Mouse (Mus musculus) forebrain, embryonic 13.5 days (tissue): ENCODE results near the gene Oma1. TPM values are rescaled to one million over a fixed set of nuclear protein-coding genes. Genes with fewer than 3 reads are reported as not detected.

Source experiments
- ATAC-seq: fragments of 200-750 bp; cut with Nextera tagmentation; 2 replicates; pipeline ENCODE4 v1.8.0; 2017
- H3K27ac ChIP-seq: fragments of 300-500 bp; sonication (generic); 2 replicates; pipeline ENCODE4 v1.5.1; 2015; ENCODE audit warnings: inconsistent platforms, mild to moderate bottlenecking, moderate library complexity
- H3K27me3 ChIP-seq: fragments of 300-500 bp; sonication (generic); 2 replicates; pipeline ENCODE4 v1.6.1; 2015; ENCODE audit warnings: mild to moderate bottlenecking, inconsistent platforms
- H3K36me3 ChIP-seq: fragments of 300-500 bp; sonication (generic); 2 replicates; pipeline ENCODE4 v1.6.1; 2015; ENCODE audit warnings: mild to moderate bottlenecking, inconsistent platforms; ENCODE audit not compliant: poor library complexity, severe bottlenecking
- H3K4me1 ChIP-seq: fragments of 300-500 bp; sonication (generic); 2 replicates; pipeline ENCODE4 v1.6.1; 2015; ENCODE audit warnings: inconsistent platforms
- H3K4me2 ChIP-seq: fragments of 300-500 bp; sonication (generic); 2 replicates; pipeline ENCODE4 v1.6.1; 2015; ENCODE audit warnings: inconsistent platforms, mild to moderate bottlenecking, moderate library complexity
- H3K4me3 ChIP-seq: fragments of 300-500 bp; sonication (generic); 2 replicates; pipeline ENCODE4 v1.5.1; 2015; ENCODE audit warnings: mild to moderate bottlenecking, inconsistent platforms
- H3K9ac ChIP-seq: fragments of 300-500 bp; sonication (generic); 2 replicates; pipeline ENCODE4 v1.6.1; 2015; ENCODE audit warnings: mild to moderate bottlenecking, inconsistent platforms
- H3K9me3 ChIP-seq: fragments of 300-500 bp; sonication (generic); replicated peaks from 2 replicates; pipeline ENCODE4 v1.6.1; 2016; ENCODE audit warnings: inconsistent platforms
- WGBS: fragments of 180-500 bp; shearing (Covaris S2); methylation state at CpG from one replicate; pipeline ENCODE4 v1.1.7; 2015; 5-methylcytosine and 5-hydroxymethylcytosine counted together
- polyA plus RNA-seq: library from polyadenylated mRNA; unstranded; fragments of >200 nt; fragmentation: Nextera tagmentation; extraction: Ambion mirVana; gene quantifications from 2 replicates; pipeline ENCODE4 v1.2.1, GENCODE M21; 2015

Oma1 gene
- polyA plus RNA-seq, result 9.8 and 10.9 TPM in 2 replicates

DNA sequence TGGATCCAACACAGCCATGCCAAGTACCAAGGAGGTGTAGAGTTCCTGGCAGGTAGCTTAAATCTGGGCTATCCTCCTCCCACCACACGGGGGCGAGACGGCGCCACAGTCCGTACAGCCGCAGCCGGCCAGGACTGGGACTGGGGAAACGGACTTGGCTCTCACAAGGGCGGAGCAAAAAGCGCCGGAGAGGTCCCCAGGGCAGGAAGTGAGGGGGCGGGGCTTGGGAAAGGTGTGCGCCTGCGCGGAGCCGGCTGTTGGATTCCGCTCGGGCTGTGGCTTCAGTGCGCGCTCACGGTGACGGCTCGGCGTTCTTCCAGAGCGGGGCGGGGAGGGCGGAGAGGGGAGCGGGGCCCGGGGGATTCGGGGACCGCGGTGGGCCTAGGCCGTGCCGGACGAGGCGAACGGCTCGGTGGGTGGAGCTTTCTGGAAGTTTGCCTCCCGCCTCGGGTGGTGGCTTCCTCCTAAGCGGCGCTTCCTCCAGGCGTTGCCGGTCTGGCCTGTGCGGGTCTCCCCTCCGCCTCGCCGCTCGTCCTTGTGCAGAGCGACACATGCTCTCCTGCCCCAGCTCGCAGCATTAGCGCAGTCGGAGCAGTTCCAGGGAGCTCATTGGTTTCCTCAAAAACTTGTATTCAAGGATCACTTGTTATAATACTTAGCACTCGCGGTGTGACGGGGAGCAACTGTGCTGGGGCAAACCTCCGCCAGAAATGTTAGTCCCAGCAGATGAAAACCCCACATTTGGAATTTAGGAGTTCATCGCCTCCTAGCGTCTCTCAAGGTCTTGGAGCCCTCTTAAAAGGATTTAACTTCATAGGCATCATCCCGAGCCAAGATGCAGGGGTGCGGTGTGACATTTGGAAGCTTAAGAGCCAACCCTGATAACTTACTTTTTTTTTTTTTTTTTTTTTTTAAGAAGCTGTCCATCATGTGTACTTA, at the start of gene Oma1:
Gene Oma1, plus strand, starts transcription at position 226 of the 939 bp plus-strand sequence.
- H3K4me1 ChIP-seq, result peaks cover 15% of the 10 kb centered on the region
- peak within 1 kb of the TSS; percentile 94 for H3K27ac ChIP-seq
- ATAC-seq, result peak; percentile 99
- peak within 1 kb of the TSS; percentile 62 for H3K4me3 ChIP-seq
- no peaks in the 10 kb centered on the region for H3K9me3 ChIP-seq
- peak within 1 kb of the TSS; percentile 76 for H3K9ac ChIP-seq
- H3K4me2 ChIP-seq, result peak within 1 kb of the TSS; percentile 59
- peaks cover 5% of the 10 kb centered on the region; the same call in 1 of the 2 replicates for H3K27me3 ChIP-seq
- no peaks in the 10 kb centered on the region for H3K36me3 ChIP-seq
- WGBS, result under 1% methylated on average over 61 of the region's 61 CpGs

- Histone ChIP-seq H3K4me2 (no peak overlapping the region), H3K27me3 (no peaks in the 10 kb centered on the region), H3K4me1 (no peaks in the 10 kb centered on the region), H3K9ac (no peak overlapping the region), H3K36me3 (no peaks in the 10 kb centered on the region), H3K9me3 (no peaks in the 10 kb centered on the region), H3K4me3 (no peak overlapping the region), H3K27ac (no peak overlapping the region)
- WGBS, result 42% methylated on average over 8 of the region's 8 CpGs
- ATAC-seq, result no peak
These were observed 49.7 kb upstream of the Oma1 start for GRCm38 (mm10) chr4:103263812-103264396.

- Histone ChIP-seq H3K27me3 (no peaks in the 10 kb centered on the region), H3K4me1 (no peaks in the 10 kb centered on the region), H3K27ac (no peak overlapping the region), H3K4me3 (no peak overlapping the region), H3K9ac (no peak overlapping the region), H3K36me3 (no peaks in the 10 kb centered on the region), H3K4me2 (no peak overlapping the region), H3K9me3 (no peaks in the 10 kb centered on the region)
- ATAC-seq, result no peak
- whole genome bisulfite sequencing, result 52% methylated on average over 2 of the region's 2 CpGs
These were observed 48.4 kb upstream of the Oma1 start for GRCm38 (mm10) chr4:103265166-103265565.

DNA sequence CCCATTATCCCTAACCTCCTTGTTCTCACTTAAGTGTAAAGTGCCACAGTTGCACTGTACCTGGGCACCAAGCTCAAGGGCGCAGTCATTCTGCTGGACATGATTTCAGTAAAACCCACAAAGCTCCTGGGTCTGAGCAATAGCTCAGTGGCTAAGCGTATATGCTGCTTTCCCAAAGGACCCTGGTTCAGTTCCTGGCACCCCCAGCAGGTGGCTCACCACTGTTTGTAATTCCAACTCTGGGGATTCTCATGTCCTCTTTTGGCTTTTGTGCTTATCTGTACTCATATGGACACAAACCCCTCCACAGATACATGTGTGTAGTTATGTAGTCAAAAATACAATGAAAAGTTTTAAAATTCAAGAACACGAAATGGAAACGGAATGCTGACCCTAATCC, 44.3 kb upstream of the Oma1 start:
- Histone ChIP-seq H3K27ac (no peak overlapping the region), H3K27me3 (no peaks in the 10 kb centered on the region), H3K4me2 (no peak overlapping the region), H3K4me1 (no peaks in the 10 kb centered on the region), H3K4me3 (no peak overlapping the region), H3K36me3 (no peaks in the 10 kb centered on the region), H3K9me3 (no peaks in the 10 kb centered on the region), H3K9ac (no peak overlapping the region)
- 84% methylated on average over 4 of the region's 4 CpGs for WGBS
- no peak for ATAC-seq

DNA sequence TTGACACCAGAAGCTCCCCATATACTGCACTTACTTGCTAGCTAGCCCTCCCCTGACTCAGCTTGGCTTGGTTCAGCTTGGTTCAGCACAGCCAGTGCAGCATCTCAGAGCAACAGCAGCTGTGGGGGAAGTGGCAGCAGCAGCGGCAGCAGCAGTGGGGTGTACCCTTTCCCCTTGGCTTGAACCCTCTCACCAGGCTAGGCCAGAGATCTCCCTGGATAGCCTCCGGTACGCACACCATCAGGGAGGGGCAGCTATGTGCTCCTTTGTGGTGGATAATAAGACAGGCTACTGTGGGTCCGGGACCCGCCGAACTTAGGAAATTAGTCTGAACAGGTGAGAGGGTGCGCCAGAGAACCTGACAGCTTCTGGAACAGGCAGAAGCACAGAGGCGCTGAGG, 40.6 kb upstream of the Oma1 start:
- no peaks in the 10 kb centered on the region for H3K27me3 ChIP-seq
- H3K36me3 ChIP-seq, result no peaks in the 10 kb centered on the region
- H3K27ac ChIP-seq, result no peak overlapping the region
- H3K9me3 ChIP-seq, result no peaks in the 10 kb centered on the region
- ATAC-seq, result no peak
- H3K4me3 ChIP-seq, result no peak overlapping the region
- WGBS, result 91% methylated on average over 7 of the region's 8 CpGs
- no peaks in the 10 kb centered on the region for H3K4me1 ChIP-seq
- no peak overlapping the region for H3K4me2 ChIP-seq
- H3K9ac ChIP-seq, result no peak overlapping the region

DNA sequence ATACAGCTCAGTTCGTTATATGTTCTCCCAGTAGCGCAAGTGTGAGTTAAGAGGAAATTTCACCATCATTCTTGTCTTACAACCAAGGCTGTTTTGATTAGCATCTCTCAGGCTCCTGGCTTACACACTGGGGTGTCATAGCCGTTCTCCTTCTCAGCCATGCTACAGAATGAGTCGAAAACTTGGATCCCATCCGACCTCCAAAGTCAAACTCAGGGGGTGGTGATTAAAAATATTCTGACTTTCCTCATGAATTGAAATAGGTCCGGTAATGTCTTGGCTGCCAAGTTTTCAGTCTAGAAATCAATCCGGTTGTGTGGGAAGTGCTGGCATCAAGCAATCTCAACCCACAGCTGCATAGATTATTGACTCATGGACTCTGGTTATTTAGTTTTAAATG, 25.3 kb upstream of the Oma1 start:
- H3K9ac ChIP-seq, result no peak overlapping the region
- ATAC-seq, result no peak

DNA sequence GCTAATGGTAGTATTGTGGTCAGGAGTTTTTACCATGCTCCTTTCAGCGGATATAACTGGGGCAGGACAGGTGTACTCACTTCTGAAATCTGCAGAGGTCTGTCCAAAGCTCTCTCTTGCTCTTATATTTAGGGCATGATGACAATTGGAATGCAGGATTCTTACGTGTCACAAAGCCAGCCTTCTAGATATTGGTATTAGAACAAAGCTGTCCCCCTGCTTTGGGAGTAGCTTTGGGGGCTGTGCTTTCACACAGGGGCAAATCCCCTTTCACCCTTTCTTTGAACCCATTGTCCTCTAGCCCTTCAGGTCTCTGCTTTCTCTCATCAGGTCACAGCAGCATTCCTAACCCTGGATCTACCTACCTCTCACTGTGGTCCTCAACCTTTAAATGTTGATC, 22.8 kb upstream of the Oma1 start, which contains the start of gene 4921539E11Rik:
Gene 4921539E11Rik, minus strand, starts transcription at position 101 of the 400 bp plus-strand sequence.
- no peak within 1 kb of the TSS for H3K9ac ChIP-seq
- no peak within 1 kb of the TSS for H3K4me2 ChIP-seq
- H3K27me3 ChIP-seq, result no peaks in the 10 kb centered on the region
- H3K36me3 ChIP-seq, result no peaks in the 10 kb centered on the region
- ATAC-seq, result no peak
- WGBS, result 53% methylated on average over 2 of the region's 2 CpGs
- H3K9me3 ChIP-seq, result no peaks in the 10 kb centered on the region
- no peaks in the 10 kb centered on the region for H3K4me1 ChIP-seq
- H3K4me3 ChIP-seq, result no peak within 1 kb of the TSS
- no peak within 1 kb of the TSS for H3K27ac ChIP-seq

More for the DNA sequence above, 25.3 kb upstream of the Oma1 start:
- Histone ChIP-seq H3K4me2 (no peak overlapping the region), H3K9me3 (no peaks in the 10 kb centered on the region), H3K4me1 (no peaks in the 10 kb centered on the region), H3K27ac (no peak overlapping the region), H3K27me3 (no peaks in the 10 kb centered on the region), H3K4me3 (no peak overlapping the region), H3K36me3 (no peaks in the 10 kb centered on the region)
- 90% methylated on average over 7 of the region's 7 CpGs for WGBS

DNA sequence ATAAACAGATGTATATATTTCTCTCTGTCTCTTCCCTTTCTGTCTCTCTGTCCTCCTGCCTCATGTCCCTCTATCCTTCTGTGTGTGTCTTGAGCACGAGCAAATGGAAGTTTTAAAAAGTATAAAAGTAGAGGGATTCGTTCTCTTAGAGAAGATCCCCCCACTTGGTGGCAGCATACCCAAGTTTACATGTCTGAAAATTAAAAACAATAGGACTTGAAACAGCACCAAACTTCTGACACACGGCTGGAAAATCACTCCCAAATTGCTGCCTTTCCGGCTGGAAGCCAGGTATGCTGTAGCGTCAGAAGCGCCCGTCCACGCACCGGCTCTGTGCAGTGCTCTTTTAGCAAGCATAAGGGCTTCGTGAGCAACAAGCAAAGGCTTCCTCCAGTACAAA, 14.3 kb upstream of the Oma1 start:
- no peaks in the 10 kb centered on the region for H3K9me3 ChIP-seq
- no peak overlapping the region for H3K9ac ChIP-seq
- ATAC-seq, result no peak
- no peaks in the 10 kb centered on the region for H3K4me1 ChIP-seq
- H3K4me2 ChIP-seq, result no peak overlapping the region
- no peaks in the 10 kb centered on the region for H3K36me3 ChIP-seq
- no peak overlapping the region for H3K4me3 ChIP-seq
- 77% methylated on average over 10 of the region's 10 CpGs for WGBS
- no peaks in the 10 kb centered on the region for H3K27me3 ChIP-seq
- no peak overlapping the region for H3K27ac ChIP-seq

GRCm38 (mm10) chr4:103303851-103304250, 9.8 kb upstream of the Oma1 start:
- H3K4me2 ChIP-seq, result no peak overlapping the region
- H3K9me3 ChIP-seq, result no peaks in the 10 kb centered on the region
- no peaks in the 10 kb centered on the region for H3K36me3 ChIP-seq
- no peak overlapping the region for H3K4me3 ChIP-seq
- no peaks in the 10 kb centered on the region for H3K27me3 ChIP-seq
- 84% methylated on average over 1 of the region's 1 CpGs for WGBS
- H3K27ac ChIP-seq, result no peak overlapping the region
- ATAC-seq, result no peak
- no peak overlapping the region for H3K9ac ChIP-seq
- no peaks in the 10 kb centered on the region for H3K4me1 ChIP-seq

DNA sequence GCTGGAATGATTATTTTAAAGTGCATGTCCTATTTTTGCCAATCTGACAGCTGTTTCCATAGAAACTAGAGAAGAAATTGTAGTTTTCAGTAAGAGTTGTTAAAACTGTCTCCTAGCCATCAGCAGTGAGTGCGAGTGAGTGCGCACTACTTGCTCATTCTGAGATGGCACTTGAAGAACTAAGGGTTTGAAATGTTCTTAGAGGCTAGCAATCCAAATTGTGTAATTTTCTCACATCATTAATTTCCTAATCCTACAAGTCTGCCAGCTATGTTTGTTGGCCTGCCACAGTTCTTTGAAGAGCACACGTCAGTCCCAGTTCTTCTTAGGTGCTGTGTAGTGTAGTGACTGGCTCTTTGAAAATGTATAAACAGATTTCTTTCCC, 906 bp downstream of the Oma1 start:
- Histone ChIP-seq H3K27me3 (peaks cover 10% of the 10 kb centered on the region; the same call in 1 of the 2 replicates), H3K9me3 (no peaks in the 10 kb centered on the region), H3K4me2 (peak overlapping the region; percentile 59), H3K4me3 (peak overlapping the region; percentile 62), H3K4me1 (peaks cover 15% of the 10 kb centered on the region), H3K9ac (peak overlapping the region; percentile 19; the same call in 1 of the 2 replicates), H3K36me3 (no peaks in the 10 kb centered on the region), H3K27ac (peak overlapping the region; percentile 35; the same call in 1 of the 2 replicates)
- no peak for ATAC-seq
- WGBS, result 8% methylated on average over 3 of the region's 3 CpGs

DNA sequence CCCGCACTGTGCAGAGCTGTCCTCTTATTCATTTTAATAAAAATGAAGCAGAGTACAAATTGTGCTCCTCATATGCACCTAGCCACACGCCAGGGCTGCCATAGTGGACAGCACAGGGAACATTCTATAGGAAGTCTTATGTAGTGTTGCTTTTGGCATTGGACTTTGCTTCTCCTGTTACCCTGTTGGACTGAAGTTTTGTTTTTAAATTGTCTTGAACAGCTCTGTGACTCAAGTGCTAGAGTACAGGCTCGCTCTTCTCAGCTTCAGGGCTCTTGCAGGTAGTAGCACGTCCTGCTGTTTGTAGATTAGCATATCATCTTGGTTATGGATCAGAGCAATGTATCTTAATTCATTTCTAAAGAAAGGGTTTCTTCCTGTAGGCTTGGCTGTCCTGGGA, 2.2 kb downstream of the Oma1 start:
- no peak overlapping the region for H3K4me3 ChIP-seq
- peaks cover 10% of the 10 kb centered on the region; the same call in 1 of the 2 replicates for H3K27me3 ChIP-seq
- peaks cover 15% of the 10 kb centered on the region for H3K4me1 ChIP-seq
- 87% methylated on average over 4 of the region's 4 CpGs for WGBS
- no peak for ATAC-seq
- H3K36me3 ChIP-seq, result no peaks in the 10 kb centered on the region
- no peak overlapping the region for H3K4me2 ChIP-seq
- H3K27ac ChIP-seq, result no peak overlapping the region
- H3K9ac ChIP-seq, result no peak overlapping the region
- H3K9me3 ChIP-seq, result no peaks in the 10 kb centered on the region

DNA sequence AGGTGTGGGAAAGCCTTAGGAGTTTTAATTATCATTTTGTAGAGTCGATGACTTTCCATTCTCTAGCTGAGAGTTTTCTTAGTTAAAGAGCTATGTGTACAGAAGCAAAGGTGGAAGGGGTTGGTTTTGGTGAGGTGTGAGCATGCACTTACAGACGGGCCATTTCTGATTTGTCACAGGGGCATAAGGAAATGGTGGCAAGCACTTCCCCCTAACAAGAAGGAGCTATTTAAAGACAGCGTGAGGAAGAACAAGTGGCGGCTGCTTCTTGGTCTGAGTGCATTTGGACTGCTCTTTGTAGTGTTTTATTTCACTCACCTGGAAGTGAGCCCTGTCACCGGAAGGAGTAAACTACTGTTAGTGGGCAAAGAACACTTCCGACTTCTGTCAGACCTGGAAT, 7.8 kb downstream of the Oma1 start:
- H3K27ac ChIP-seq, result no peak overlapping the region
- no peak for ATAC-seq
- 85% methylated on average over 6 of the region's 6 CpGs for WGBS
- no peak overlapping the region for H3K4me3 ChIP-seq
- peaks cover 9% of the 10 kb centered on the region; the same call in 1 of the 2 replicates for H3K4me1 ChIP-seq
- H3K27me3 ChIP-seq, result peaks cover 19% of the 10 kb centered on the region
- no peaks in the 10 kb centered on the region for H3K36me3 ChIP-seq
- no peak overlapping the region for H3K9ac ChIP-seq
- H3K9me3 ChIP-seq, result no peaks in the 10 kb centered on the region
- no peak overlapping the region for H3K4me2 ChIP-seq
